Mouse (Mus musculus) embryonic fibroblast, embryonic 13.5 days (primary cell): Measurements from ENCODE around the gene Kdm1a.

Experiments used
- CTCF ChIP-seq: IDR thresholded peaks from 2 replicates; pipeline ENCODE4 v1.5.1; 2011; ENCODE audit warnings: mild to moderate bottlenecking, control low read depth, low read length, moderate library complexity, borderline replicate concordance; ENCODE audit not compliant: insufficient read depth
- POLR2A ChIP-seq: IDR thresholded peaks from 2 replicates; pipeline ENCODE4 v1.6.1; 2011; ENCODE audit warnings: low read depth, mild to moderate bottlenecking, control low read depth, low read length, moderate library complexity

- TF ChIP-seq POLR2A (no peak), CTCF (no peak)
Observed at GRCm38 (mm10) chr4:136637563-136638229, 35.2 kb upstream of the Kdm1a start.
